Mouse (Mus musculus) cerebellum, adult (tissue): ENCODE data around the gene Arhgef5.
"Not testable (repeated sequence)": the region's sequence is repeated elsewhere in the genome, so short reads cannot be mapped to it uniquely, and the experiment has no call there.

Experiments used
- ATAC-seq: cut with Nextera tagmentation; 2 replicates; pipeline ENCODE4 v1.9.2; 2017; ENCODE audit warnings: mild to moderate bottlenecking, moderate library complexity, mixed read lengths; ENCODE audit not compliant: insufficient number of reproducible peaks, low FRiP score, low TSS enrichment

Gene Arhgef5

DNA sequence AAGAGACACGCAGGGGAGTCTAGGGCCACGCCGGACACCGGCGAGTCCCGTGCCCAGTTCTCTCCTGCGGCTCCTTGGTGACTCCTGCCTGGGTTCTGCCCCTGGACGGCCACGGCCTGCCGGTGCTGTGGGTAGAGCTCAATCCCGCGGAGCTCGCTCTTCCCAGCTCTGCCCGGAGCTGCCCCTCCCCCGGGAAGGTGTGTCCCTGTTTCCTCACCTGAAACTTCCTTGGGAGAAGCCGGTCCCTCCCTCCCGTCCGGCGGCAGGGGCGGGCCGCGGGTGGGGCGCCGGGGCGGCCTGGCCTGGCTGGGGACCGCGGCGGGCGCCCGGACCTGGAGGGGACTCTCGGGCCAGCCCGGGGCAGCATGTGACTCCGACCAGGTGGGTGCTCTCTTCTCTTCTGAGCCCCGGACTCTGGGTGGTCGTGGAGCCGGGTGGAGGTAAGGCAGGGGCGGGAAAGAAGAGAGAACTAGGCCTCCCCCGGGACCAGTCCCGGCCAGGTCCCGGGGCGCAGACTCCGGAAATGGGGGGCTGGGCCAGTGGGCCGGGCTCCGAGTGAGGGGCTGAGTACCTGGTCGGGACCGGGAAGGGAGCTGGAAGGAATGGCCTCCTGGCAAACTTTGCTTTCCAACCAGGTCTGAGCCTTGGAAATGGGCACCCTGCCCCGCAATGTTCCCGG lies at the start of gene Arhgef5:
Gene Arhgef5 (plus strand): TSS at position 220 of the 679 bp plus-strand sequence.
- ATAC-seq: peak; percentile 59; the same call in 1 of the 2 replicates

DNA sequence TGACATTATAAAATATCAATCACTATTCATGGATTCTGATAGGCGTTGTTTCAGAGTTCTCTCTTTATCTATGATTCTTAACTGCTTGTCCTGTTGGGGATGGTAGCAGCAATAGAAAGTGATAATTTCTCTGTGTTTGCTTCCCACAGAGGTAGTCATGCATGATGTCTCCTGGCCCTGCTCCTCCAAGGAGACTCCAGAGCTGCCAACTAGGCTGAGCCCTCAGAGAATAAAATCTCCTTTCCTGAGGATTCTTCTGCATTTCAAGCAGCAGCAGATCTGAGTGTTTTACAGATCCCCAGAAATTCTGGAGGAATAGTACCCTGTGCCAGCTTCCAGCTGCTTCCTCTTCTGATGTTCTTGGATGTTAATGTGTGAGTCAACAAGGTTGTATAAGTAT lies 34.1 kb upstream of the Arhgef5 start, which contains the start of gene Olfr47:
Gene Olfr47 (plus strand): TSS at position 275 of the 400 bp plus-strand sequence.
- ATAC-seq: not testable (repeated sequence)

DNA sequence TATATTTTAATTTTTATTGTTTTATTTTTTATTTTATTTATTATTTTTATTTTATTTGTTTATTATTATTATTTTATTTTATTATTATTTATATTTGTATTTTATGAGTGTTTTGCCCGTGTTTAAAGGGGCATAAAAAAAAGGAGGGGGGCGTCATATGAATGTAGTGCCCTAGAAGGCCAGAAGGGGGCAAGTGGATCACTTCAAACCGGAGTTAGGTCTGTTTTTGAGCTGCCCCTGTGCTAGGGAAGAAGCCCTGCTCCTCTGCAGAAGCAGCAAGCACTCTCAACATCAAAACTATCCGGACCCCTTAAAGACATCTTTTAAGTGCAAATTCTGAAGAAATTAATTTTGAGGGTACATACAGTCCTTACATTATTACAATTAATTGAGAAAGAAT lies 23.3 kb upstream of the Arhgef5 start:
- no peak for ATAC-seq

DNA sequence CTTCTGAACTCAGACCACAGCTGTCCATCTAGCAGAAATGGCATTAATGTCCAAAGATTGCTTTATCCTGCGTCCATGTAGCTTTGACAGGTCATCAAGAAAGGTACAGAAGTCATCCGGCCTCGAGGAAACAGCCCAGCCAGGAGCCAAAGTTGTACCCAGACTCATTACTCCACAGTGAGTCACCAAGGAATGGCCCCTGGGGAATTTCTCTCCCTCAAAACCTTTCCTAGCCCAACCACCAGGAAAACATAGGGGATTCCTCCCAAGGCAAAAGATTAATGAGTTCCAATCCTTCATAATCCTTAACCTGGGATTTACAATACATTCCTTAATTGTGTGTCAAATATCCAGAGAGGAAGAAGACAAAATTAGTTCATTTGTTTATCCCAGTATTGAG lies 18.0 kb upstream of the Arhgef5 start:
- ATAC-seq: no peak

DNA sequence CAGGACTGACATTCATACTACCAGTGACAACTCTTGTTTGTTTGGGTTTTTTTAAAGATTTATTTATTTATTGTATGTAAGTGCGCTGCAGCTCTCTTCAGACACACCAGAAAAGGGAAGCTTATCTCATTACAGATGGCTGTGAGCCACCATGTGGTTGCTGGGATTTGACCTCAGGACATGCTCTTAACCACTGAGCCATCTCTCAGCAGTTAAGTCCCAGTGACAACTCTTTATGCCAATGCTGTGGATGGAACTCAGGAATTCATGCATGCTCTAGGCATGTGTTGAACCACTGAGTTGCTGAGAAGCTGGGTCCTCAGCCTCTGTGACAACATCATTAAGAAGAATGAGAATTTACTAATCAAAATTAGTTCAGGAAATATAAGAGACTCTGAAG lies 12.4 kb upstream of the Arhgef5 start:
- ATAC-seq: no peak

DNA sequence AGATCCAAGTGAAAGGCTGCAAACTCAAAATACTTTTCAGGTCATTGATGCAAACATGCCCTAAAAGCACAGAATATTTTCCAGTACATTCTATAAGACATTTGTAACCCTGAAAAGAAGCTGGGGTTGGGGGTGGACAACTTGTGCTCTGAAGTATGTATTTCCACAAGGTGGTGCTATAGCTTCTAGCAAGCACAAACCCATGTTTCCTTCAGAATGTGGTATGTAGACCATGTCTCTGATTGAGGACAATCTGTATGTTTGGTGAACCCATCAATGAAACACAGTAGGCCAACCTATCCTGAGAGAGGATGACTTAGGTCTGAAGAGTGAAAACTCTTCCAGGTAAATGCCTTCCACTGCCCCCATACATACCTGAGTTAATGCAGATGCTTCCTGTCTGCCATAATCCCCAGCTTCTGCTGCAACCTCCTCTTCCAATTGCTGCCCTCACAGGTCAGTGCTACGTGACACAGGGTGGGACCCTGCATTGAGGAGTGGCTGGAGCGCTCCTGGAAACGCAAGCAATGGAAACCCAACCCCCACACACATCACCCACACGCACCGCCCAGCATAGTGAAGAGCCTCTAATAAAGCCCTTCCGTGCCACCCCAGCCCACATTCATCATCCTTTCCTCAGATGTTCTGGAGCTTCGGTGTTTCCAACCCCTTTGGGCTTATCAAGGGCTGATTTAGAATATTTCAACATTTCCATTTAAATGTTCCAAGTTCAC lies 11.0 kb upstream of the Arhgef5 start:
- peak; percentile 66 for ATAC-seq

GRCm38 (mm10) chr6:43260756-43261155 lies 4.6 kb upstream of the Arhgef5 start:
- ATAC-seq: no peak

DNA sequence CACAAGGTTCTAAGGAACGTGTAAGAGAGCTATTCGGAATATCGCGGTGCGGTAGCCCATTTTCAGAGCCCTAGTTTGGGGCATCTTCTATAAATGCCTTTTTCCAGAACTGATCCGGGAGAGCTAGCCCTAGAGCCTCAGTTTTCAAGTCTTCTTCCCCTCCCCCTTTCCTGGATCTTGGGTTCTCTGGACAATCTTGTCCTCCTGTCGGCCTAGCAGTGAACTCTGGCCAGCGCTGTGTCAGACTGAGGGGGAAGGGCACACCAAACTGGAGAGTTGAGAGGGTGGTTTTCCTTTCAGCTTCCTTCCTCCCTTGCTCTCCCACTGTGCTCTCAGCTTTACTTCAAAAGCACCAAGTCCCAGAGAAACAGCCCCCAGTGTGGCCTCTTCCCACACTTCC lies 974 bp downstream of the Arhgef5 start:
- ATAC-seq: 0 out of 2 replicates have a peak, but pooled peaks have one; percentile 13

DNA sequence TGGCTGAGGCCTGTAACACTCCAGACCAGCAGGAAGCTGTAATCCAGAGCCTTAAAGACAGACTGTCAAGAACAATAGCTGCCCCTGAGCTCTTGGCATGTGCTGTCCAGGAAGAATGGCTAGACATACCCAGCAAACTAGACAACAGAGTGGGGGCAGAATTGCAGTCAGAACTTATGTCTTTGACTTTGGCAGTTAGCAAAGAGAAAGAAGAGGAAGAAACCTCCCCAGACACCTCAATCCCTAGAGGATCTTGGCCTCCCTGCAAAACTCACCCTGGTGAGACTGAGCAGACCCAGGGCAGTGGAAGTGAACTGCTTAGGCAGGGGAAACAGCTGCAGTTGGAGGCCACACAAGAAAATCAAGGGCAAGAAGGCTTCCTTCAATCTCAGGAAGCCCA lies 7.2 kb downstream of the Arhgef5 start:
- ATAC-seq: no peak

DNA sequence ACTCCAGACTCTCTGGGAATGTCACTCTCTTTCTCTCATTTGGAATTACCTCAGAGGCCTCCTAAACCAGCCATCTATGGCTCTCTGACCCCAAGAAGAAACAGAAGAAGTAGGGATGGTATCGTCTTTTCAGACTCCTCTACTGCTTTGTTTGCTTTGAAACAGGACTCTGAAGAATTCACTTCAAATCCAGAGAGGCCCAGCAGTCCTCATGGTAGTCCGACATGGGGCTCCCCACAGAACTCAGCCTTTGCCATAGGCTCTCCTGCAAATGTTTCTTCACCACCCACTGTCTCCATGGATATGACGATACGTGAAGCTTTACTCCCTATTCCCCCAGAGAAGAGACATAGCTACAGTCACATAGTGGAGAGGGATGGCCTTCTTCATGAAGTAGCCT lies 8.7 kb downstream of the Arhgef5 start:
- ATAC-seq: no peak

DNA sequence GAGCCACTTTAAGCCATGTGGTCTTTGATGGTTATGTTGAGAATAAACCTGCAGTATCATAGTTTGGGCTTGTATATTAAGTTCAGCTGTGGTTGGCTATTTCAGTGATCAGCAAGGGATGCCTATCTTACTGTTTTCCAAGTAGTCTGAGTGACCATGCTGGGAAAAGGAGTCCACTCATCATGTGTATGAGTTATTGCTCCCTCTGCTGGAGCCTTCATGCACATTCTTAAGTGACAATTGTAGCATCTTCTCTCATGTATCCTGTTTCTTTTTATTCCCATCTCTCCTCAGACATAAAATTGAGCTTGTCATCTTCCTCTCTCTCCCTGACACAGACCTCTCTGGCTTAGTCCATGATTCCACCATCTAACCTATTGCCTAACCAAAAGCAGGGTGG lies 12.9 kb downstream of the Arhgef5 start:
- ATAC-seq: no peak

GRCm38 (mm10) chr6:43280481-43280880 lies 15.1 kb downstream of the Arhgef5 start:
- no peak for ATAC-seq

GRCm38 (mm10) chr6:43292041-43292440 lies 26.7 kb downstream of the Arhgef5 start:
- ATAC-seq: no peak

GRCm38 (mm10) chr6:43292471-43293076 lies 27.2 kb downstream of the Arhgef5 start:
- ATAC-seq: no peak

DNA sequence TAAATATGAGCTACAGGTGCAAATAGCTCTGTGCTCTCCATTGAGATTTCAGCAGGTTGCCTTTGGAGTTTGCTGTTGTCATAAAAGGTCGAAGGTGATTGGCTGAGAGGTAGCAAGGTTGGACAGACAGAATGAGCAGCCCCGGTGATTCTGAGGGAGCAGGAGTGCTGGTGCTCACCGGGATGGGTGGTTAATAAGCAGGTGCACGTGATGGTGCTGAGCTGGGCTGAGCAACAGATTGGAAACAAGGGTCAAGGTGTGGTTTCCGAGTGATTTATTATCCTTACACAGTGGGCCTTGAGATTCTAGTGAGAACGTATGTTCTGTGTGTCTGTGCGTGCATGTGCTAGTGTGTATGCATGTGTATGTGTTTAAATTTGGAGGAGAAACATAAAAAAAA lies 27.8 kb downstream of the Arhgef5 start:
- no peak for ATAC-seq

DNA sequence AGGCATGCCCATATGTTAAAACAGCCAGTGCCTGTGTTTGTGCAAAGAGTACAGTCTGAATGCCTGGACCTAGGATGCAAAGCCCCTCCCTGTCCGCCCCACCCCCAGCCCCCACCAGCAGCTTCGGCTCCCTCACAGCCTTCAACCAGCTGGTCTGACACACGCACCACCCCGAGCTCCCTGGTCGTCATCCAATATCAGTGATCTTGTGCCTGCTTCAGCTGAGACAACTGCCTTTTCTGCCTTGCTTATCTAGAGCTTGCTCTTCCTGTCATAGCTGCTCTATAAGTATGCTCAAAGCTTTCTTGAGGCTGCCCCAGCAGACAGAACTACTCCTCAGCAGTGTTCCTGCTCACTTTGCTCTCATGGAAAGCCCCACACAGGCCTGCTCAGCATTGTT lies 30.5 kb downstream of the Arhgef5 start:
- ATAC-seq: peak; percentile 74

DNA sequence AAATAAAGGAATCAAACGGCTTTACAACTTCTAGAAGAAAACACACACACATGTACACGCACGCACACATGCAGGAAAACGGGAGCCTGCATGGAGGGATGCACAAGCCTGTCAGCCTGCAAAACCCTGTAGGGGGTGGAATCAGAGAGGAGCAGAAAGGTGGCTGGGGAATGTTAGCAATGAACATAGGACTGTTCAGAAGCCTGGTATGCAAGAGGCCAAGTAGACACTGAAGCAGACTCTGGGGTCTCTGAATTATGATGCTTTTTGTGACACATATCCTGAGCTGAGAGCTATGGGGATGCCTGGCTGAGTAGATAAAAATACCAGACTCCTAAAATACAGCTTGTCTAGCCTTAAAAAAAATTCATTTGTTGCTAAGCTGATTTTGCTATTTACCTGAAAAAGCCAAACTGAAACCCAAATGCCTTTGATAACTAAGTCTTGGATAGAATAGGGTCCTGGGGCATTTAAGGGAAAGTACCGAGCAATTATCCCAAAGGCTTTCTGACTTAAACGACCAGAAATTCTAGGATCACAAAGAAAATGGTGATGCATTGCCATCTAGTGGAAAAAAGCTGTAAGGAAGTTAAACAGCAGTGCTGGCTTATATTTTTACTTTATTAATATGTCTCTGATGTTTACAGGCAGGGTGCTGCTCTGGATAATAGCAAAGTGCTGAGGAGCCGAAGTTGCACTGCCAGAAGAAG lies 31.6 kb downstream of the Arhgef5 start:
- ATAC-seq: peak; percentile 56

DNA sequence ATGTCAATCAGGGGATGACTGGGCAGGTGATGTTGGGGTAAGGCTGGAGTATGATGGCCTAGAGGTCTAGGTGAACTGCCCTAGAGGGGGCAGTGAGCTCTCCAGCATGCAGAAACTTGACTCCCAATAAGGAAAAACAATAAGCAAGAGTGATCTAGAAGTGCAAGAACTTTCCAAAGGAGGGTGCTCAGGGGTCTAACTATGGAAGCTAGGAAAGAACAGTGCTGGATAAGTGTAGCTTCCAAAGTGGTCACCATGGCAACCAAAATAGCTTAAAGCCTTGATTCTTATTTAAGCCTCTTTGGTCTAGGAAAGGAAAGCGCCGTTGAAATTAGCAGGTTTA lies 32.1 kb downstream of the Arhgef5 start:
- ATAC-seq: no peak

DNA sequence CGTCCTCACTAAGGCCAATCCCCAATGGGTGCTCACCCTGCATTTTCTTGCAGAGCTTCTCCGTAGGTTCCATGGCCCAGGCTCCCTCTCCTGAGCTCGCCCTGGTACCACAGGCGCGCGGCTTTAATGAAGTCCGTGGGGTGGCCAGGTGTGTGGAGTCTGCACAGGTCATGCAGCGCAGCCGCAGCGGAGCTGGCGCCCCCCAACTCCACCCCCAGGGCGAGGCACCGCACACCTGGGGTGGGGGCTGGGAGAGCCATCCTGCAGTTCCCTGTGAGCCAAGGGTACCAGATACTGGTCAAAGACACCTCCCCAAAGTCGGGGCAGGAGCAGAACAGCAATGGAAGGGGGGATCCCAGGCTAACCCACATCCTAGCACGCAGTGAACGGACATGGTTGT lies 44.1 kb downstream of the Arhgef5 start, which contains the start of gene Nobox:
Gene Nobox (minus strand): TSS at position 101 of the 400 bp plus-strand sequence.
- ATAC-seq: no peak

GRCm38 (mm10) chr6:43310071-43310470 lies 44.7 kb downstream of the Arhgef5 start:
- ATAC-seq: no peak

- no peak for ATAC-seq
Measured at GRCm38 (mm10) chr6:43312546-43312945, 47.2 kb downstream of the Arhgef5 start.
